In the genomic region with DNA sequence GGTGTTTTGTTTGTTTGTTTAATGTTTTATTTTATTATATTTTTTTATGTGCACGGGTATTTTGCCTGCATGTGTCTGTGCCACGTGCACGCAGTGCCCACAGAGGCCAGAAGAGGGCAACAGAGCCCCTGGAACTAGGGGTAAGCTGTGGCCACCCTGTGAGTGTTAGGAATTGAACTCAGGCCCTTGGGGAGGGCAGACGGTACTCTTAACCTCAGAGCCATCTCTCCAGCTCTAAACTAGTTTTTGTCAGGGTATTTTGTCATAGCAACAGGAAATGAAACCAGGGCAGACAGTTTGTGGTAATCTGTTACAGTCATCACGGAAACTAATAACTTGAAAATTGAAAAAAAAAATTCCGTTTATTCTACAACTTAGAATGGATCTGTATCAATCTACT, we compare ENCODE assay signal across 8 mouse cellular contexts.
A peak's percentile ranks its signal among the peaks of the same experiment; 100 is the strongest.
DNase-seq lines count a peak whose midpoint lies in the region; TF ChIP-seq lines count a peak whose summit lies in the region.

No protein-coding gene starts in this region.

- no peak for TF ChIP-seq POLR2A in lung, adult 2 months (IDR thresholded peaks at IDR 0.05; ENCODE audit: borderline replicate concordance, extremely low read depth, low read depth, low read length)

- H3K4me3 ChIP-seq in lung, adult 2 months (replicated peaks; ENCODE audit: extremely low read depth, low read depth, low read length) = no peak overlapping the region

- TF ChIP-seq CTCF in lung, adult 2 months (IDR thresholded peaks at IDR 0.05; ENCODE audit: insufficient read depth, low read length) = peak; percentile 83

- peak; percentile 9 for DNase-seq in cerebellum, adult 8-10 months
- DNase-seq in cerebellum, adult 11-12 months = no peak
- DNase-seq in urinary bladder, postnatal 14 days (ENCODE audit: low spot score) = peak; percentile 72
- DNase-seq in urinary bladder, postnatal 4 days (ENCODE audit: low spot score in 2 of 2) = no peak
- peak; percentile 23 to 57 for DNase-seq in frontal cortex, postnatal 36 days (ENCODE audit: low spot score in 2 of 2)
- DNase-seq in kidney, postnatal 10 days = peak; percentile 78
- DNase-seq in lung, adult 2 months = peak; percentile 81
- peak; percentile 30 for DNase-seq in spleen, adult 12 weeks (ENCODE audit: low spot score)

- peaks cover 10% of the 10 kb centered on the region; the same call in 1 of the 2 replicates for H3K4me1 ChIP-seq in lung, adult 2 months (ENCODE audit: control insufficient read depth, insufficient read depth, low read length)

- WGBS in lung, adult 2 months = 57% methylated on average over 6 of the region's 6 CpGs

Comparison
In these comparisons a context has a peak if more than half of its experiments do, and no peak if none do; other contexts are left out.
1. DNase-seq: peak in cerebellum, adult 8-10 months (single experiment), urinary bladder, postnatal 14 days (single experiment), frontal cortex, postnatal 36 days (2 of 2), kidney, postnatal 10 days (single experiment), lung, adult 2 months (single experiment) and spleen, adult 12 weeks (single experiment); none in cerebellum, adult 11-12 months (single experiment) and urinary bladder, postnatal 4 days (0 of 2).